Mouse (Mus musculus) adrenal gland, postnatal 36 days (tissue): ENCODE results near the gene Gli2. TPM values are rescaled to one million over a fixed set of nuclear protein-coding genes. Genes with fewer than 3 reads are reported as not detected.

Experiments used
- DNase-seq, 2 experiments: peaks; one replicate each; pipeline ENCODE4 v3.0.0; 2021; ENCODE audit warnings: mixed read lengths in 1 of 2
- total RNA-seq, 2 experiments: library from RNA; stranded (reverse); gene quantifications; 2 replicates each; pipeline ENCODE4 v1.2.3; 2021

Gene Gli2
- total RNA-seq, 2 experiments from 2014 or later = 0.60 to 0.66 TPM

GRCm38 (mm10) chr1:119051192-119051937 lies 2.1 kb downstream of the Gli2 start:
- no peak for DNase-seq

DNA sequence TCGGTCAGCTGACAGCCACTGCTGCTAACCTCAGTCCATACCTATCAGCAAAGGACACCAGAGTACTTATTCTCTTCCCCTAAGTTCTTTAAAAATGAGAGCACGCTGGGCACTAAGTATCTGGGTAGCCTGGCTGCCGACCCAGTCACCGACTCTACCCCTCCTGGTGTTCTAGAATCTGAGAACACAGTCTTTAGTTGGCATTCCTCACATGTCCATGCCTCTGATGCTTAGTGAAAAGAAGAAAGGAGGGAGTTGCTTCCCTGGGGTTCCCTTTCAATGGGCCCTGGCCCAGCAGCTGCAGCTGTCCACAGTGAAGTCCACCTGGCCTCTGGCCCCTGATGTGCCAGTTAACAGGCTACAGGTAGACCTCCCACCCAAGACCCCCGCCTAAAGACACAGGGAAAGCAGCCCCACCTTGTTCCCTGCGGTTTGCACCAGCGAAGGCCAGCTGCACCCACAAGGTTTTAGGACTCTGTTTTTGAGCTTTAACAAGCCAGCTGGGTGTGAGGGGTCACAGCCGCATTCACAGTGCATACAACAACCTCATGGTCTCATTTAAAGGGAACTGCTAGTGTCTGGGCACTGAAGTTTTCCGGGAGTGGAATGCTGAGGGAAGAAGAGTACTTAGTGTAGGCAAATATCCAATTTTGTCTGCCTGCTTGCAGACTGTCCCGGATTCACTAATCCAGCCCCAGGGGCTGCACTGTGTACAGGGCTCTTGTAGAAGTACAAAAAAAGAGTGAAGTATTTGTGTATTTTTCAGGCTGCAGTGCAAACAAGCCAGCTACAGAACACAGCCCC lies 3.4 kb downstream of the Gli2 start:
- DNase-seq = no peak

- DNase-seq = no peak
Observed at GRCm38 (mm10) chr1:119048988-119049387, 4.4 kb downstream of the Gli2 start.

DNA sequence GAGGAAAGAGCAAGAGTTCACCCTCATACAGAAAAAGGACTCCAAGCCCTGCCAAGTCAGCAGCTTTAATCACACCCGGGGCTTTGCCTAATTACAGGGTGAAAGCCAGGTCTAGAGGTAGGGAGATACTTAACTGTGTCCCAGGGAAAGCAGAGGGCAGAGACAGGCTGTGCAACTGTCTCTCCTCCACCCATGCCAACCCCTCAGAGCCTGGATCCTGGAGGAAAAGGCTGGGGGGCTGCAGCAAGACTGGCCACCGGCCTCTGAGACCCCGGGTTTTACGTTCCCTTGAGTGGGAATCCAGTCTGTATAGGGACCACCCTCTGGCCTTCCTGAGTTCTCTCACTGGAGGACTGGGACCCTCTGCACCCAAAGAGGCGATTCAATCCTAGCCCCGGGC lies 4.9 kb downstream of the Gli2 start:
- no peak for DNase-seq

DNA sequence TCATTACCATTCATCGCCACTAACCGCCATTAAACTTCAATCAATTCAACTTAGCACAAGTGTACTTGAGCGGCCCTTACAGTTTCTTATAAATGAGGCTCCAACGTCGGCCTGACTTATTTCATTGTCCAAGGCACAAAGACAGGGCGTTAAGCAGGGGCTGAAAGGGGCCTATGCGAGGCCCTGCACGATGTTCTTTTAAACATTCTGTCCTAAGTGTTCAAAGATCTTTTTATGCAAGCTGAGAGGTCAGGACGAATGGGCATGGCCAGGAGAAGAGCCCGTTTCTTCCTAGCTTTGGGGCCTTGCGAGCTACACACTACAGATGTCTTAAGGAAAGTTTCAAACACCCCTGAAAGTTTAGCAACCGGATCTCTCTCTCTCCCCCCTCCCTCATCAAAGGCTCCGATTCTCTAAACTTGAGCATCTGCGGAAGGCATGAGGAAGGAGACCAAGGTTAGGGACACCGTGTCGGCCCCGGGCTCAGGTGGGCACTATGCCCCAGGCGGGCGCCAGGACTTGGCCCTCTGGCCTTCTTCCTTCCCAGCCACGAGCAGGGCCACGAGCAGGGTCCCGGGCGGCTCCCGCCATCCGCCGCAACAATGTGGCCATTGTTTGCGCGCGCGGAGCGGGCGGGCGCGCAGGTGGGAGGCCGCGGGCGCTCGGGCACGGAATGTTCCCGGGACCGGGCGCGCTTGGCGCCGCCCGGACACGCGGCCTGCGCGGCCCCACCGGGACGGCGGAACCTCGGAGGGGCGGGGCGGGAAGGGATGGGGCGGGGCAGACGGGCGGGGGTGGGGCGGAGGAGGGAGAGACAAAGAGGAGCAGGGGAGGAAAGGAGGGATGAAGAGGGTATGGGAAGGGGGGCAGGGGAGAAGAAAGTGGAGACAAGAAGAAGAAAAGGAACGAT lies 5.7 kb downstream of the Gli2 start:
- peak; percentile 52 to 63 for DNase-seq

DNA sequence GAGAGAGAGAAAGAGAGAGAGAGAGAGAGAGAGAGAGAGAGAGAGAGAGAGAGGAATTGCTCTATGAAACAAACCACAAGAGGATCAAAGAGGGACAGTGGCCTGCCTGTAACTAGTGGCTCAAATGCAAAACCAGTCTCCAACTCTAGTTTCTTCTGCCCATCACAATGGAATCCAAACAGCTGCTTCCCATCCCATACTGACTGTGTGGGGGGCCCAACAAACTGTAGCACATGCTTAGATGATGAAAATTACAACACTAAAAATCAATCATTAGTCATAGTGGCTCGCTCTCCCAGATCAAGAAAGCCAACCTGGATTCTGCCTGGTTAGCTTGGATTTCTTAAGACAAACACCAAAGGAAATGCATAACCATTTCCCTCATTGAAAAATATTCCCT lies 15.0 kb downstream of the Gli2 start:
- DNase-seq = no peak

- DNase-seq = no peak
Observed at GRCm38 (mm10) chr1:119035931-119036330, 17.5 kb downstream of the Gli2 start.

- DNase-seq = no peak
Observed at GRCm38 (mm10) chr1:119035301-119035700, 18.1 kb downstream of the Gli2 start.

GRCm38 (mm10) chr1:119034163-119034705 lies 19.2 kb downstream of the Gli2 start:
- DNase-seq = no peak

DNA sequence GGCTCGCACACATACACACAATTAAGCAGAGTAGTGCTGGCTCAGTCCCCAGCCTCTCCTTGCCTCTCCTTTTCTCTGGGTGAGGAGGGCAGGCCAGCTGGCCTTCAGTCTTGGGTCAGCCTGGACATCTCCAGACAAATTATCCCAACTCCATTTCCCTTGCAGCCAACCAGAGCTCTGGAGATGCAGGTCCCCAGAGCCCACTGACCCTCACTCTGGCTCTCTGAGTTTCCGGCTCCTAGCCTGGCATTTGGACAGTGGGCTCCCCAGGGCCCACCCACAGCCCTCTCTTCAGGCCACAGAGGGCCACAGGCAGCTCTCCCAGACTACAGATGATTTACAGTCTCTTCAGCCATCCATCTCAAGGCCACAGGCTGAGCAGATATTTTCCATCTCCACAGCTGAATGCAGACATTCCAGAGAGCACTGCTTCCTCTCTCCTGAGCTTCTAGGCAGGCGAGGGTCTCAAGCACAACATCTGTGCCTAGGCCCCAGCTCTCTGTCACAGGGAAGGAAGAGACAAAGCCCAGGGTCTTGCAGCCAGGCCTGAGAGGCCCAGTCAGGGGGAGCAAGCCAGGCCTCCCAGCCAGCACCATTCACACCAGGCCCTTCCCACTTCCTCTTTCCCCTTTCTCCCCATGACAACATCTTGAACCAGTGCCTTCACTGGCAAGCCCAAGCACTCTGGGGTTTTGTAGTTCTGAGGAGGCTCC lies 19.8 kb downstream of the Gli2 start:
- DNase-seq = peak; percentile 48 to 55

GRCm38 (mm10) chr1:119031185-119031584 lies 22.2 kb downstream of the Gli2 start:
- DNase-seq = peak; percentile 33 to 44

- no peak for DNase-seq
Observed at GRCm38 (mm10) chr1:119025647-119026358, 27.6 kb downstream of the Gli2 start.

- DNase-seq = peak in 1 of 2 experiments; percentile 23
Observed at GRCm38 (mm10) chr1:119022311-119022710, 31.1 kb downstream of the Gli2 start.

- DNase-seq = no peak
Observed at GRCm38 (mm10) chr1:119020092-119020491, 33.3 kb downstream of the Gli2 start.

- DNase-seq = no peak
Observed at GRCm38 (mm10) chr1:119019056-119019455, 34.4 kb downstream of the Gli2 start.

GRCm38 (mm10) chr1:119016866-119017265 lies 36.6 kb downstream of the Gli2 start:
- DNase-seq = no peak

GRCm38 (mm10) chr1:119015108-119015507 lies 38.3 kb downstream of the Gli2 start:
- no peak for DNase-seq

DNA sequence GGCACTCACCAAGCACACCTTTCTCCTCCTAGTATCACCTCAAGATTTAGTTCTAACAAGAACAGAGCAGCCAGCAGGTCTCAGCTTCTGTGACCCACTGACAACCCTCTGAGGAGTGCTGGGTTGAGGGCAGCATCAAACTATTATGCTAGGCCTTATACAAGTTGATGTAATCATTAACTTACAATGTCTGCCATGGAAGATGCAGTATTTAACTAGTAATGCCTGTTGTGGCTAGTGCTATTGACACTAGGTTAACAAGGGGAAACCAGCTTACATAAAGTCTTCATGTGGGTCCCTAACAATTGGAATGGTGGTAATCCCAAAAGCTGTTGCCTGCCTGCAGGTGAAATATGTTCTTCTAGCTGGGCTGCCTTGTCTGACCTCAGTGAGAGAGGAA lies 44.5 kb downstream of the Gli2 start:
- DNase-seq = no peak

GRCm38 (mm10) chr1:119003852-119004398 lies 49.5 kb downstream of the Gli2 start:
- DNase-seq = no peak

DNA sequence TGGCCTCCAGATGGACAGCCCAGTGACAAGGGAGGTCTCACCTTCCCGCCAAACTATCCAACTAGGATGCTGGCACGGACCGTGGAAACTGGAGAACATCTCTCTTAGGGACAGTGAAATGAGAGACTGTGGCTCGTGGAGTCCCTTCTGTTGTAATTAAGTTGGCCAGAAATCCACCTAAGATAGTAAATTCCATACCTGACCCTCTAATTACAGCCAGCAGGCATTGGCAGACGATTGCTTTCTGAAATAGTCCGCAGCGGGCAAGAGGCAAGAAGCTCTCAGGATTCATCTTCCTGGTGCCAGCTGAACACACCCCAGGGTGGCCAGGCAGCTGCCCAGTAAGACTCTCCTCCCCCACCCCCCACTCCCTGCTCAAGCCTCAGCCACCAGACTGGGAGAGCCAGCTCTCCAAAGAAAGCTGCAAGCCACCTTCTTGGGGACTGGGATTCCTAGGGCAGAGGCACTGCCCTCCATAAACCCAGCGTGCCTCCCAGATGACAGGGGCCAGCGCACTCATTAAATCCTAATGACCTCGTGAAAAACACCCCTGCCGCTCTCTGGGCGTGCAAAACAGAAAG lies 51.9 kb downstream of the Gli2 start:
- DNase-seq = no peak
